Mouse (Mus musculus): Measurements from ENCODE around the gene Inpp4b. TPM values are rescaled to one million over a fixed set of nuclear protein-coding genes. Genes with fewer than 3 reads are reported as not detected.

Inpp4b gene
- total RNA-seq, 1 experiment from 2014 or later: 5.7 TPM

DNA sequence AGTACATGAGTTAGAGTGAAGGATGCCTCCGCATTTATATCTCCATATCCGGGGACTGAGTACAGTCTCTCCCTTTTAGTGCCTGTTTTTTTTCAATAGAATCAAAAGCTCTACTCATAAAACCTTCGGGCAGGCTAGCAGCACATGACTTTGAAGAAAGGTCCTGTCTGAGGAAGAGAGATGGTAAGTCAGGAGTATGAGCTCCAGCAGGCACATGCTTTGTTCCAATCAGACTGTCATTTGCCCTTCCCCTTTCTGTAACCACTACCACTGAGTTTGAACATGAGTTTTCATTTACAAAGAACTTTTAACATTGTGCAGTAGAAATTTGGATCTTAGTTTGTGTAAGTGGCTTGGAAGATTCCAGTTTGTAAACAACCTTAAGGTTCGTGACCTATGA is 223.1 kb downstream of the Inpp4b start:
- ATAC-seq (replicated peaks; ENCODE audit: low read depth, poor library complexity, severe bottlenecking): no peak

DNA sequence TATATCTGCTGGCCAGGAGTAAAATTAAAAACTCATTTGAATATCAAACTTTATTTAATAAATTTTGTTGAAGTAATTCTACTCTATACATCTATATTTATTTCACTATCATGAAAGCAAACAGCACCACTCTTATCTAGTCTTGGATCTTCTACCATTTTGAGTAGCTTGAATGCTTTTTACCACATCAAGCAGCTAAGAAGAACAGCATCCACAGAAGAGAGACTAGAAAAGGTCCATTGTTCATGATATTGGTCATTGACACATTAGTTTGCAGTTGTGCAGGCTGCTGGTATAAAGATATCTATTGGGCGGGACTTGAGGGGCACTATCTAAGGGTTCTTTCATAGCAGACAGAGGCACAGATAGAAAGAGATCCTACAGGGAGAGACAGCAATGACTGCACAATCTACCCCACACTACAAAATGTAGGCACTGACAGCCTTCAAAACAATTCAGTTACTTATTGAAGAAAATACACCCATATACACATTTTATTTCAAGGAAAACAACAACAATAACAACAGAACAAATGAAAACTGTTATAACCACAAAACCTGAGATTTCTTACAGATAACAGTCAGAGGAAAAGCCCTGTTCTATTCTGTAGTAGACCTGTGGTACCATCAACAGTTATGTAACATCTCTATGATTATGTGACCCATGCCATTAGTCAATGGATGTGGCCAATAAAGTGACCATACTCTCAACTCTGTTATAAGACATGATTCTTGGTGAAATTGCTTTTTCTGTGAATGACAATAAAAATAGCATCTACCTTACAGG is 230.2 kb downstream of the Inpp4b start:
- no peak for ATAC-seq (replicated peaks; ENCODE audit: low read depth, poor library complexity, severe bottlenecking)

- ATAC-seq (replicated peaks; ENCODE audit: low read depth, poor library complexity, severe bottlenecking): peak; percentile 54
These were observed 233.0 kb downstream of the Inpp4b start for GRCm38 (mm10) chr8:81575268-81575917.

DNA sequence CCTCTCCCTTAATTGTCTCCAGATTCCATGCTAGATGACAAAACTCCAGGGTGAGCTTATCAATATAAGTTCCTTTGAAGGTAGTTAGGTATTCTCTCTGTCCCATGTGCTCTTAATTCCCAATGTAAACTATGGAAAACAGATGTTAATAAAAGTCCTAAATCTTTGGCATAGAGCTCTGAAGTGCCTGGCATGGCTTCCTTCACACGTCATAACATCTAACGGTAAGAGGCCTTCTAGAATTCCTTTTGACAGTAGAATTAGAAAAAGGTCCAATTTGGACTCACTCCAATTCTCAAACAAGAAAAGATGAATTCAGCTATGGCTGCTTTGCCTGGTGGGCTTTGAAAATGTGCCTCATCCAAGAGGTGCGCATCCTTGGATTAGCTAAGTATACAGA is 236.6 kb downstream of the Inpp4b start:
- no peak for ATAC-seq (replicated peaks; ENCODE audit: low read depth, poor library complexity, severe bottlenecking)

GRCm38 (mm10) chr8:81581817-81582437 is 239.6 kb downstream of the Inpp4b start:
- no peak for ATAC-seq (replicated peaks; ENCODE audit: low read depth, poor library complexity, severe bottlenecking)

DNA sequence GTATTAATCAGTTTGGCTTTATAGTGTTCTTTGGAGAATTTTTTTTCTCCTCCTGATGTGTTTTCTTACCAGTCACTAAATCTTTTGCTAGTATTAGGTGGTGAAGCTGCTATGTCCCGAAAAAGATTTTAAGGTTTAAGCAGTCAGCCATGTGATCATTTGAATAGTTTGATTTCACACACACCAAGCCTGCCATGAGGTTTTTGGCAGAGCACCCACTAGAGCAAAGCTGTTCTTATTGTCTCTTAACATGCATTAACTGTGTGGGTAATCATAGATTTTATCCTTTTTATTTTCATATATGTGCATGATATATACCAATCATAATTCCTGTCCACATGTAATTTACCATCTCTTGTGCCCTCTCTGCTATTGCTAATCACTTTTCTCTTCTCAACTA is 240.6 kb downstream of the Inpp4b start:
- ATAC-seq (replicated peaks; ENCODE audit: low read depth, poor library complexity, severe bottlenecking): no peak

DNA sequence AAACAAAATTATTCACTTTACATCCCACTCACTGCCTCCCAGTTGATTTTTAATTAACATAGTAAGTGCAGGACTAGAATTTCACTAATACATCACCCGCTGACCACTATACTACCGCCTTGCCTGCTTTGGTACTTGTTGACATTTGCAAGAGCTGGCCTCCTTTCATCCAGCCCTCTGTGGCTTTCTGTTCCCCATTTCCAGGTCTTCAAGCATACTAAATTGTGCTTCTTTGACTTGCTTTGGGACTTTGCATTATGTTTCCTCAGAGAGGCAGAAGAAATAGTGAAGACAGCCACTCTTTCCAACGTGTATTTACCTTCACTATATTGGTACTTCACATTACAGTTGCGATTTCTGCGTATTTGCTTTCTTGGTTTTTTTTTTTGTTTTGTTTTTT is 244.4 kb downstream of the Inpp4b start:
- ATAC-seq (replicated peaks; ENCODE audit: low read depth, poor library complexity, severe bottlenecking): 0 out of 2 replicates have a peak, but pooled peaks have one; percentile 42

DNA sequence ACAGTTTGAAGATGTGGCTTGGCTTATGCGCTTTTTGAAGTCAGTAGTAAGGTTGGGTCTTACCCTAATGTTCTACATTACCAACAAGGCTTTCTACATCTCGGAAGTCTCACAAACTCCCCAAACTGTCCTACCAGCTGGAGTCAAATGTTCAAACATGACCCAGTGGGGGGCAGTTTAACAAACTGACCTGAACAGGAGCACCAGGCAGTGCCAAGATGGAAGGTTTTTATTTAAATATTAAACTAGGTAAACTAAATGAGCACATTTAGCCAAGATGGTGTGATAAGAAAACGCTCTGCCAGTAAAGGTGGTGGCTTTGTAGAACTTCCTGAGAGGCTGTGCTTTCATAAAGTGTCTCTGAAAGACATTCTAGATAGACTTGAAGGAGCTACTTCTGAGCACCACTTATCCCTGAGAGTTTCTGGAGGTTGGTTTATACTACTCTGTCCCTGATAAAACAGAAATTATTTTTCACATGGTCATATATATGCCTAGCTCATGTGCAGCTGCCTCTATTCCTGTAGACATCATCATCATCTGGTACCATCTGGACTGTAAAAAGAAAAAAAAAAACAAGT is 251.9 kb downstream of the Inpp4b start:
- ATAC-seq (replicated peaks; ENCODE audit: low read depth, poor library complexity, severe bottlenecking): no peak

DNA sequence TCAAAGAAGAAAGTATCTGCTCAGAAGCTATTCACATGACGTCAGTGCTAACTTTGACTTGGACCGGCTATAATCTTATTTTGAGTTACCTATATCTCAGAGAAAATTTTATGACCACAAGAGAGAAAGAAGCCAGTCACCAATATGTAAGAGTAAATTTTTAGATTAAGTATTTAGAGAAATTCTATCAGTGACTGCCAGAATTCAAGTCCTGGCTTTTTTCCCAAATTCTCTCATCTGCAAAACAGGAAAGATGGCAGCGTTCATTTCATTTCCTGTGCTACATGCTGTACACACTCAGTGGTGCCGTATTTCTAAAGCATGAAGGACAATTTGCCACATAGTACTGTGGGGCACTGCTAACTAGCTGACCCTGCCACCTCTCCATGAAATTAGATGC is 256.9 kb downstream of the Inpp4b start:
- no peak for ATAC-seq (replicated peaks; ENCODE audit: low read depth, poor library complexity, severe bottlenecking)

GRCm38 (mm10) chr8:81601136-81601535 is 258.8 kb downstream of the Inpp4b start:
- no peak for ATAC-seq (replicated peaks; ENCODE audit: low read depth, poor library complexity, severe bottlenecking)

DNA sequence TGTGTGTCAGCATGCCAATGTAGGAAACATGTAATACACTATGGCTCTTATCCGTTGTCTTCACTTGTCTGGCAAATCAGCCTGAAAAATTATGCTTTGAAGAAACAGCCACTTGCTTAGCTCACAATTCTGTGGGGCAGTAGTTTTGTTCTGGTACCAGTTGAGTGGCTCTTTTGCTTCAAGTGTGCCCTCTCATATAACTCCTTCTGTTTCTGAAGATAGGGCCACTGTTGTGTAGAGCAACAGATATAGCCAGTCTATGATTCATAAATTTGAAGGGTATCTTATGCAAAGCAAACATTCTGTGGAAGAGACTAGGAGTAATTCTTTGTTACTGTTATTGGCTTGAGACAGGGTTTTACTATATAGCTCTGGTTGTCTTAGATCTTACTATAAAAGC is 265.7 kb downstream of the Inpp4b start:
- no peak for ATAC-seq (replicated peaks; ENCODE audit: low read depth, poor library complexity, severe bottlenecking)

- ATAC-seq (replicated peaks; ENCODE audit: low read depth, poor library complexity, severe bottlenecking): no peak
These were observed 266.7 kb downstream of the Inpp4b start for GRCm38 (mm10) chr8:81609064-81609463.

GRCm38 (mm10) chr8:81612611-81613010 is 270.3 kb downstream of the Inpp4b start:
- no peak for ATAC-seq (replicated peaks; ENCODE audit: low read depth, poor library complexity, severe bottlenecking)

- no peak for ATAC-seq (replicated peaks; ENCODE audit: low read depth, poor library complexity, severe bottlenecking)
These were observed 271.8 kb downstream of the Inpp4b start for GRCm38 (mm10) chr8:81614135-81614534.

DNA sequence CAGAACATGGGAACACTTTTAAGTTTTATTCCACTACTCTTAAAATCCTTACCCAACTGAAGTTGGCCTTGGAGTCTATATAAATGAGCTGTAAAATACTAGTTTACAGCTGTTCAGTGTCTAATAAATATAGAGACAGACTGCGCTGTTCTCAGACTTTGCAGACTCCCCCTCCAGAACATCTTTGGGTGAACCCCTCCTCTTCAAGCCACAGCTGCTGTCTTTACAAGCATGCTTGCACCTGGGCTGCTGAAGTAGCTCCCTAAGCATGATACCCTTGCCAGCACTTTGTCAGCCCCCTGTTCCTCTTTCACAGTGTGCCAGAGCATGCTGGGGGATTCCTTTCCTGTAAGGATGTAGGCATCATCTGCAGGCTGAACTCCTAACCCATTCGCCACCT is 272.2 kb downstream of the Inpp4b start:
- ATAC-seq (replicated peaks; ENCODE audit: low read depth, poor library complexity, severe bottlenecking): no peak

- 0 out of 2 replicates have a peak, but pooled peaks have one; percentile 39 for ATAC-seq (replicated peaks; ENCODE audit: low read depth, poor library complexity, severe bottlenecking)
These were observed 273.2 kb downstream of the Inpp4b start for GRCm38 (mm10) chr8:81615552-81615951.

GRCm38 (mm10) chr8:81618918-81619317 is 276.6 kb downstream of the Inpp4b start:
- ATAC-seq (replicated peaks; ENCODE audit: low read depth, poor library complexity, severe bottlenecking): no peak

DNA sequence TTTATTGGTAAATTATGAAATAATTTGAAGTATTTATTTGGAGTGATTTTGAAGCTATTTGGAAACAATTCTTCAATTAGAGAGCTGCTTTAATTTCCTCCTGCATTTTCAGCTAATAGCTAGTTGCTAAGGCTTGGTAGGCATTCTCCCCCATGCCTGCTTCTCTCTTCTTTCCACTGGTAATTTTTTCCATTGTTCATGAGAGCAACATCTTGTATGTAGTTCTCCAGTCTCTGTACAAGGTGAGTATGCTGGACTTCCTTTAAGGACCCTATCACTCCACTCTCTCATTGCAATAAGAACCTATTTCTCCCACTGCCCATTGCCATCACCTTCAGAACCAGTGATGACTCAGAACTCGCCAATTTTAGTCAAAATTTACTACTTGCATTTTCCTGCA is 292.7 kb downstream of the Inpp4b start:
- no peak for ATAC-seq (replicated peaks; ENCODE audit: low read depth, poor library complexity, severe bottlenecking)

DNA sequence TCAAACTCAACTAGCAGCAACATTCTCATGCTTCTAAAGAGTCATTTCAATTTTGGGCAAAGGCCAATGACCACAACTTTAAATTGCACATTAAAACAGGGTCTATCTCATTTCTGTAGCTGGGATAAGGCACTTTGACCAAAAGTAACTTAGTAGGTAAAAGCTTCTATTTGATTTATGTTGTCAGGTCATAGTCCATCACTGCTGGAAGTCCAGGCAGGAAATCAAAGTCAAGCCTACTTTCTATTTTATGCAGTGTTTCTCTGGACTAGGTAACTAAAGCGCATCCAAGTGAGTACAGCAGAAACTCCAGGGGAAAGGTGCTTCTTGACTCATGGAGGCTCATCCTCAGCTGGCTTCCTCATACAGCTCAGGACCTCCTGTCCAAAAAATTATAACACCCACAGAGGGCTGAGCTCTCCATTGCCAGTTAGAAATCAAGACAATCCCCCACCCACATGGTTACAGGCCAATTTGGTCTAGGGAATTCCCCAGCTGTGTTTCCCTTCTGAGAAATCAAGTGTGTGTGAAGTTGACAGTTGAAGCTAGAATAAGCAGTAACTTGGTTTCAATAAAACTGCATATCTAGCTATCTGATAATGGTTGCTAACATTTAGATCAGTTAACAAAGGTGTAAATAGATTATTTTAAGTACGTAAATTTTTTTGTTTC is 293.7 kb downstream of the Inpp4b start:
- ATAC-seq (replicated peaks; ENCODE audit: low read depth, poor library complexity, severe bottlenecking): no peak

DNA sequence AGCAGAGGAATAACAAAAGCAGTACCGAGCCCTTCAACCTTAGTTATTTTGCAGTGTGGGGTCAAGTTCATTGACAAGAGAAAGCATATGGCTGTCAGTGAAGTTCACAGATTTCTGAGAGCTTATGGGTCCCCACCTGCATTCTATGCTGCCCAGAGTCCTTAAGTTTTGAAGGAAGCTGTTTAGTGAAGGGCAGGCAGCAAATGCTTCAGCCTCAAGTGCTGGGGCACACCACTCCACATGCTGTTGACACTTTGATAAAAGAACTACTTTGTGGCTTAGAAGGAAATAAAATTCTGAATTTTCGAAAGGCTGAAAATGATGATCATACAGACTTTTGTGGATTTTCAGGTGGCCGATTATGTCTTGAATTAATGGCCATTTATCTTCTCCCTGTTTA is 296.1 kb downstream of the Inpp4b start:
- ATAC-seq (replicated peaks; ENCODE audit: low read depth, poor library complexity, severe bottlenecking): no peak
